Mouse (Mus musculus) lung, postnatal 0 days (tissue): ENCODE data around the gene Grin2a.

Source experiments
- CTCF ChIP-seq: IDR thresholded peaks from 2 replicates; pipeline ENCODE4 v1.5.1; 2016; ENCODE audit warnings: antibody characterized with exemption, mild to moderate bottlenecking
- EP300 ChIP-seq: IDR thresholded peaks from 2 replicates; pipeline ENCODE4 v1.6.1; 2016; ENCODE audit warnings: antibody characterized with exemption, mild to moderate bottlenecking, control low read depth

DNA sequence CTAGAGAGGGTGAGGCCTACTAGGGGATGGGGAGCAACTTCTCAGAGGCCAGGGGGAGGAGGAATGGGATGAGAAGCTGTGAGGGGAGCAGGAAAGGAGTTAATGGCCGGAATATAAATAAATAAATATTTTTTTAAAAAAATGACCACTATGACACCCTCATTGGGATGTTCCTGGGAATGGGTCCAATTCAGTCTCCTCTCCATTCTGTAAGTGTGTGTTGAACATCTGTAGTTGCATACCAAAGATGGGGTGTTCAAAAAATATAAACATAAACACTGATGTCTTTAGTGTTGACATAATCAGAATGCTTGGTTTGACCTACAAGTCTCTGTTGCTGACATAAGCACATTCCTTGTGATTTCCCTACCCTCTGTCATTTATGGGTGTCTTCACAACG lies 298.2 kb downstream of the Grin2a start:
- TF ChIP-seq CTCF, result no peak
- no peak for TF ChIP-seq EP300
